Mouse (Mus musculus): Measurements from ENCODE around the gene Mpv17l2.
A peak's percentile ranks its signal among the peaks of the same experiment; 100 is the strongest.

The Mpv17l2 gene

DNA sequence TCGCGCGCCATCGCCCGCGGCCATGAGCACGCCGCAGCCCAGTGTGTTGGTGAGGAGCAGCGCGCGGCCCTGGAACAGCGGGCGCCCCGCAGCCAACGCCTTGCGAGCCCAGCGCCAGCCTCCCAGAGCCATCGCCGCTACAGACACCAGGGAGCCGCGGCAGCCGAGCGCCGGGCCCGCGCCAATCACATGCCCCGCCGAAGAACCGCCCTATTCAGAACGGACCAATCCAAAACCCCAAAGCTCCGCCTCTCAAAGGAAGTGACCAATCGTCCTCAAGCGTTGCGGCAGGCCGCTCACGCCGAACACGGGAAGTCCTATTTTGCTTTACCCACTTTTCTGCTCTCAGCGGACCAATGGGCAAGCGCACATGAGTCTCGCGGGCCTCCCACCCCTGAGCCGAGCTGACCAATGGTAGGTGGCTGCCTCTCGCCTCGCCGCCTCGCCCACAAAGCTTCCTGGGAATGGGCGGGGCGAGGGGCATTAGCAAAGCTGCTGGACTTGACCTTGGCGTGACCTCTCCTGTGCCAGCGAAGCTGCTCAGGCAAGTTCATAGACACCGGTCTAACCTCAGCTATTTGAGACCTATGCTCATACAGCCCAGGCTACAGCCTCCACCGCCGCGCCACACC, at the start of gene Mpv17l2:
TSS of gene Mpv17l2 (minus strand) at position 172 of the 632 bp plus-strand sequence.
- ATAC-seq (ENCODE audit: low TSS enrichment), result peak; percentile 82

GRCm38 (mm10) chr8:70808955-70809701, 48.4 kb upstream of the Mpv17l2 start:
- ATAC-seq (ENCODE audit: low TSS enrichment), result no peak

- no peak for ATAC-seq (ENCODE audit: low TSS enrichment)
Measured at GRCm38 (mm10) chr8:70808239-70808638, 47.5 kb upstream of the Mpv17l2 start, which contains the start of gene Il12rb1. TSS of gene Il12rb1 (plus strand) at chr8:70808449.

DNA sequence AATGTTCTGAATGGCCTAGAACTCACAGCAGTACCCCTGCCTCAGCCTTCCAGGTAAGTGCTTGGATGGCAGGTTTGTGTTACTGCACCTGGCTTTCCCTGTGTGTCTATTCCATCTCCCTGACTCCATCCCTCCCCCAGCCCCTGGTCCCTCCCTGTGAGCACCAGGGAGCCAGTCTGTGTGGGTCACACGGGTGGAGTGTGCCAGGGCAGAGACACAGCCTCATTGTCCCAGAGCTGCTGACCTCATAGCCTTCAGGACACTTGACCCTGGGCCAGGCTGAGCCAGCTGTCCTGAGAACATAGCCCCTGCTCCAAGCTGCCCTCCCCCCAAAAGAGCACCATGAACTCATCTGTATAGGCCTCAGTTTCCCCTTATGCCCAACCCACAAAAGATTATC, 46.6 kb upstream of the Mpv17l2 start:
- peak; percentile 26; the same call in 1 of the 2 replicates for ATAC-seq (ENCODE audit: low TSS enrichment)

DNA sequence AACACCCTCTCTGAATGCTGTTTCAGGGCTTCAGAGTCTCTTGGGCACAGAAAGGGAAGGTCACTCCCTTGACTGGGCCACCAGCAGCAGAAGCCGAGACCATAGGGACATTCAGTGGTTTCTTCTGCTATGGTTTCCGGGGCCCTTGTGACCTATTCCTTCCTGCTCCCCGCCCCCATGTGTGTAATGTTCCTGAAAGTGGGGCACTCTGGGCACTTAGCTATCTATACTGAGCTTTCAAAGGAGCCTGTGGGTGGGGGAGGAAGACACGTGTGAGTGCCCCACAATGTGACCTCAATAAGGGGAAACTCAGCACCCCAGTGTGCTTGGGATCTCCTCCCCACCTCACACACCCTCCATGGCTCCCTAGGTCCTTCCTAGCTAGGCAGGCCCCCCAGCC, 45.8 kb upstream of the Mpv17l2 start:
- ATAC-seq (ENCODE audit: low TSS enrichment), result no peak

DNA sequence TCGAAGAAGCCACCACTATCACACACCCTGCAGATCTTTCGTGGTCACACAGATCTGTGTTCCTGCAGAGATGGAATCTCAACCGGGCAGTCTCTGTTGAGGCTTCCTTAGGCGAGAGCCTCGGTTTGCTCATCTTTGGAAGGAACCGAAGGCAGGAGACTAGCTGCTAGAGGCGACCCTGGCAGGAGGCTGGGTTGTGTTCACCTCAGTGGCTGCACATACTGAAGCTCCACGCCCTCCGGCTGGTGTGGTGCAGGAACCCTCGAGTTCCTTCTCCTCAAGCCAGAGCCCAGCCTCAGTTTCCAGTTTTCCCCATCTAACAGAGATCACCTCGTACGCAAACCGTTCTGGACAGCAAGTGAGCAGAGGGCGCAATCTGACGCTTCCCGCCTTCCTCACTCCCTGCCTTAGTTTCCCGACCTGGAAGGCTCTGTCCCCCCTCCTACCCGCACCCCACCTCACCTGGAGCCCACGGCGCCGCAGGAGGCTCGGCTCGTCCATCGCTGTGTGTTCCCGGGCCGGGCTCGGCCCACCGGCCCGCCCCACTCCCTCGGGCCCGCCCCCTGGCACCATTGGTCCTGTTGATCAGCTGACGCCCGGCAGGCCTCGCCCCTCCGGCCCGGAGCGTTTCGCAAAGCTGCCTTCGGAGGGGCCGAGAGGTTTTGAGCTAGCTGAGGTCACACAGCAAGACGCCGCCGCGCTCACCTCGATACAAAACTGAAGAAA, 43.9 kb upstream of the Mpv17l2 start, which contains the start of gene Mast3:
TSS of gene Mast3 (minus strand) at position 574 of the 726 bp plus-strand sequence.
- ATAC-seq (ENCODE audit: low TSS enrichment), result peak; percentile 67

DNA sequence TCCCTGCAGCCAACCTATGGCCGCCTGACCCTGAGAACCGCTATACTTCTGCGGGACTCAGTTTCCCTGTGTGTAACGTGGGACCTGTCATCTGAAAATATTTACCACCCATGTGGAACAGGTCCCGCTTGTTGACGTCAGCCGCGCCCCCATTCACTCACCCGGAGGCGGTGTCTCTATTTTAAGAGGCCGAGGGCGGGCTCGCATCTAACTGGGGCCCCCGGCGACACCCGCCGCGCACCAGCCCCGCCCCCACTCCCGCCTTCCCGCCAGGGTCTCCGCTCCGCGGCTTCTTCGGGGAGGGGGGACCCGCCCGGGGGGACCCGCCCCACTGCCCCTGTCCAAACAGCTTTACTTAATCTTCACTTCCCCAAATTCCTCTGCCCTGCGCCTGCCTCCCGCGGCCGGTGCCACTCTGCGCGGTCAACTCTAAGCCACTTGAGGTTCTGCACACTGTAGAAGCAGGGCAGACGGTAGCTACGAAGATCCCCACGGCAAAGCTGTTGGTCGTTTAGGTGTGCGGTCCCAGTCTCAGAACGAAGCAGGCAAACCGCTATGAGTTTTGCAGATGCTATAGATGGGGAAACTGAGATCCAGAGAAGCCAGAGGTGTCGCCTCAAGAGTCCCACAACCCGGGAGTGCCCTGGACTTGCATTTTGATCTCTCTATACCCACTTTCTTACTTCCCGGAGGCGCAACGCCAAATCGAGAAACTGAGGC, 43.2 kb upstream of the Mpv17l2 start:
- ATAC-seq (ENCODE audit: low TSS enrichment), result peak; percentile 5; the same call in 1 of the 2 replicates

GRCm38 (mm10) chr8:70802786-70803510, 42.2 kb upstream of the Mpv17l2 start:
- no peak for ATAC-seq (ENCODE audit: low TSS enrichment)

- ATAC-seq (ENCODE audit: low TSS enrichment), result no peak
Measured at GRCm38 (mm10) chr8:70801830-70802229, 41.1 kb upstream of the Mpv17l2 start.

- ATAC-seq (ENCODE audit: low TSS enrichment), result 0 out of 2 replicates have a peak, but pooled peaks have one; percentile 3
Measured at GRCm38 (mm10) chr8:70801156-70801555, 40.4 kb upstream of the Mpv17l2 start.

DNA sequence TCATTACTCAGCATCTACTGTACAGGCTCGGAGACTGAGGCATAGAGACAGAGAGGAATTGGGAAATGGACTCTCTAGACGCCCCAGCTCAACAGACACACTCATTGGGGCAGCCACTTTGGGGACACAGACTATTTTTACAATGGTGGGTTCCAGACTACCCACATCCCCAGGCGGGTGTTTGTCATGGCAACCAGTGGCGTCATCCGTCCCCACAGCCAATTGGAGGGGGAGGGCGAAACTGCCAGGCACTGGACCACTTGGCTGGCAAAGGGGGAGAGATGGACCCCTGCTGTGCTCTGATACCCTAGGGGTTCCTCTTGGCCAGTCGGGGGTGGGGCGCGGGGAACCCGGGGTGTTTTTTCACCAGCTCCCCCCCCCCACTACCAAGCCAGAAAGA, 39.9 kb upstream of the Mpv17l2 start:
- peak; percentile 11; the same call in 1 of the 2 replicates for ATAC-seq (ENCODE audit: low TSS enrichment)

GRCm38 (mm10) chr8:70798281-70798680, 37.5 kb upstream of the Mpv17l2 start:
- ATAC-seq (ENCODE audit: low TSS enrichment), result no peak

- ATAC-seq (ENCODE audit: low TSS enrichment), result peak; percentile 47
Measured at GRCm38 (mm10) chr8:70797081-70798070, 36.6 kb upstream of the Mpv17l2 start.

- ATAC-seq (ENCODE audit: low TSS enrichment), result no peak
Measured at GRCm38 (mm10) chr8:70796403-70797080, 35.8 kb upstream of the Mpv17l2 start.

GRCm38 (mm10) chr8:70795370-70795769, 34.6 kb upstream of the Mpv17l2 start:
- ATAC-seq (ENCODE audit: low TSS enrichment), result no peak

DNA sequence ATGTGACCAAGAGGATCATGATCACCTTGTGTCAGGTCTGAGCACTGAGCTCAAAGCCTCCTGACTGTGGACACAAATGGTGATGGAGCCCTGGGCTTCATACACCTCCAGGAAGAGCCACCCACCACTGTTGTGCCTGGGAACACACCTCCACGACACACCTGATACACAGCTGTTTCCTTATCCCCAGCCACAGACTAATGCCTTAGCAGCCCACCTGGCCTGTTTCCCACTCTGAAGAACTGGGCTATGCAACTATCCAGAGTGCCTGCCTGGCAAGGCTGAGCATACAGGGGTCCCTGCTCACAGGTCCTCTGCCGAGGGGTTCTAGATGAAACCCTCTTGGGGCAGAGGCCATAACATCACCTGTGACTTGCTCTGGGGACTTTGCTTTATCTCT, 33.5 kb upstream of the Mpv17l2 start:
- ATAC-seq (ENCODE audit: low TSS enrichment), result no peak

- ATAC-seq (ENCODE audit: low TSS enrichment), result peak; percentile 20; the same call in 1 of the 2 replicates
Measured at GRCm38 (mm10) chr8:70792700-70793099, 32.0 kb upstream of the Mpv17l2 start.

DNA sequence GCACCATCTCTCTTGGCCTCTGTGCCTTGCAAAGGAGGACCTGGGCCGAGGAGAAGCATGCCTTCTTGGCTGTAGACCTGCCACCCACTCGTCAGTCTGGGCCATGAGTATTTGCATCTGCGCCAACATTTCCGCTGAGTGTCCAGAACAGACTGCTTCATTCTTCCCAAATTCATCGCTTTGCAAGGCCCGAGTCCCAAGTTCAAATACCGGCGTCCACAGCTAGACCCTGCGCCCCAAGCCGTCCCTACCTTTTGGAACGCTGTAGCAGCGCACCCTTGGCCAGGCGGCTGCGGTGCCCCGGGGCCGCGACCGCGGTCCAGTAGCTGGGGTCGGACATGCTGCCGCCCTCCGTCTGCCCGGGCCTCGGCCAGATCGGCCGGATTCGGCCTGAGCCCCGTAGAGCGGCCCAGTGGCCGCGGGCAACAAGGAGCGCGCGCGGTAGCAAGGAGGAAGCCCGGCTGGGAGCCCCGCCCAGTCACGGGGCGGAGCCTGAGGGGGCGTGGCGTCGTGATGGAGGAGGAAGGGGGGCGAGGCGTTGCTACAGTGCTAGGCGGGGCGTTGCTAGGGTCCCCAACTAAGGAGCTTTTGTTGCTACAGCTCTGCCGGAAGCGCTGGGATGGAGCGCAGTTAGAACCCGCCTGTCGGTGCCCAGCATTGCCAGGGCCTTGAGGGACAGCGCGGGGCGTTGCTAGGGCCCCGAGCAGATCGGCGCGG, 31.4 kb upstream of the Mpv17l2 start:
- peak; percentile 56 for ATAC-seq (ENCODE audit: low TSS enrichment)

Data from frontal cortex, adult (tissue).